Mouse (Mus musculus): ENCODE results near the gene Zfp949.

Zfp949 gene

GRCm38 (mm10) chr9:88547851-88548613 lies at the start of gene Zfp949:
TSS of gene Zfp949 (plus strand) at chr9:88548020.
- peak; percentile 97 for DNase-seq

- peak; percentile 27 for DNase-seq
These were observed 47.7 kb upstream of the Zfp949 start for GRCm38 (mm10) chr9:88500112-88500511.

GRCm38 (mm10) chr9:88501846-88502245 lies 46.0 kb upstream of the Zfp949 start:
- DNase-seq, result peak; percentile 27

- no peak for DNase-seq
These were observed 32.3 kb upstream of the Zfp949 start for GRCm38 (mm10) chr9:88515546-88515945.

GRCm38 (mm10) chr9:88516361-88516995 lies 31.3 kb upstream of the Zfp949 start:
- no peak for DNase-seq

- DNase-seq, result no peak
These were observed 28.3 kb upstream of the Zfp949 start for GRCm38 (mm10) chr9:88519390-88520121.

GRCm38 (mm10) chr9:88520122-88520848 lies 27.5 kb upstream of the Zfp949 start:
- no peak for DNase-seq

- DNase-seq, result no peak
These were observed 26.9 kb upstream of the Zfp949 start for GRCm38 (mm10) chr9:88520849-88521483.

- DNase-seq, result no peak
These were observed 25.8 kb upstream of the Zfp949 start for GRCm38 (mm10) chr9:88521961-88522568.

GRCm38 (mm10) chr9:88522569-88523334 lies 25.1 kb upstream of the Zfp949 start:
- peak; percentile 100 for DNase-seq

GRCm38 (mm10) chr9:88523335-88523668 lies 24.5 kb upstream of the Zfp949 start:
- DNase-seq, result no peak

GRCm38 (mm10) chr9:88524367-88524766 lies 23.5 kb upstream of the Zfp949 start:
- DNase-seq, result peak; percentile 57

- peak; percentile 19 for DNase-seq
These were observed 23.0 kb upstream of the Zfp949 start for GRCm38 (mm10) chr9:88524796-88525195.

- DNase-seq, result peak; percentile 62
These were observed 22.5 kb upstream of the Zfp949 start for GRCm38 (mm10) chr9:88525341-88525740.

- DNase-seq, result no peak
These were observed 19.9 kb upstream of the Zfp949 start for GRCm38 (mm10) chr9:88527956-88528355.

- DNase-seq, result no peak
These were observed 19.1 kb upstream of the Zfp949 start for GRCm38 (mm10) chr9:88528736-88529135.

- no peak for DNase-seq
These were observed 18.2 kb upstream of the Zfp949 start for GRCm38 (mm10) chr9:88529571-88529970.

GRCm38 (mm10) chr9:88529979-88530580 lies 17.7 kb upstream of the Zfp949 start:
- DNase-seq, result peak; percentile 17

- DNase-seq, result no peak
These were observed 13.7 kb upstream of the Zfp949 start for GRCm38 (mm10) chr9:88534093-88534492.

- no peak for DNase-seq
These were observed 8.1 kb upstream of the Zfp949 start for GRCm38 (mm10) chr9:88539546-88540224.
